Mouse (Mus musculus): ENCODE data around the gene Tmem189. TPM values are rescaled to one million over a fixed set of nuclear protein-coding genes. Genes with fewer than 3 reads are reported as not detected.

The Tmem189 gene
- total and polyA plus RNA-seq, 3 experiments, result 21.7 to 46.5 TPM; not detected in 1

DNA sequence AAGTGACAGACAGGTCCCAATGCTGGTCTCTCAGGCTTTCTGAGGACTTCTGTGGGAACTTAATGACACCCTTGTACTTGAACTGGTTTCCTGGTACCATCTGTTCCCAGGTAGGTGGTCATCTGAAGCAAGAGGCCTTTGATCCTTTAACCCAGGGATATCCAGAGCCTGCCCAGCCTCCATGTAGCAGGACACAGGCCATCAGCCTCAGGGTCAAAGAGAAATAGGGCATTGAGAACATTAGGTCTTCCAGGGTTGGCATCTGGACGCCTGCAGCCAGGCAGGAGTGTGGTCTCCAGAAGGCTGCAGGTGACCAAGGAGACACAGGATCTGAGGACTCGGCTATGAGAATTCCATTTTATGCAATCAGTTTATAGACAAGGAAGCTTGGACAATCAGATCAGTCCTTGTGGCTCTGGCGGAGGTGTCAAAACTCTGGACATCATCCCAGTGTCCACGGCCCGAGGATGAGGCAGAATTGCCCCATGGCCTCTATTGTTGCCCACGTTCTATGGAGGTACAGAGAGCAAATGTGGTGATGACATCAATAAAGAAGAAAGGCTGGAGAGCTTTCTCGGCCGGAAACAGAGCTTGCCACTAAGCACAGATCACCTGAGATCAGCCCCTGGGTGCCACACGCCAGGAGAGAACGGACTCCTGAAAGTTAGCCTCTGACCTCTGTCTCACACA lies 34.6 kb downstream of the Tmem189 start:
- Histone ChIP-seq H3K79me2 (ENCODE audit: control insufficient read depth, insufficient read depth, low read length, poor library complexity) (peaks cover 1% of the 10 kb centered on the region; the same call in 1 of the 2 replicates), H3K36me3 (ENCODE audit: control insufficient read depth in 1 of 2, insufficient read depth in 2 of 2, low read length in 2 of 2) (peaks cover 0 to 2% of the 10 kb centered on the region in 2 experiments; a peak in 1 of 4 replicates), H3K9ac (ENCODE audit: control insufficient read depth, low read depth, low read length, poor library complexity, severe bottlenecking) (no peak overlapping the region), H3K9me3 (replicated peaks; ENCODE audit: insufficient read depth, low read length) (no peaks in the 10 kb centered on the region), H3K4me1 (ENCODE audit: control insufficient read depth in 1 of 2, insufficient read depth in 2 of 2, low read length in 2 of 2) (0 out of 4 replicates have a peak, but pooled peaks cover 0 to under 1% of the 10 kb centered on the region in 2 experiments), H3K27me3 (ENCODE audit: control insufficient read depth in 1 of 2, insufficient read depth in 2 of 2, low read length in 2 of 2) (no peaks in the 10 kb centered on the region), H3K27ac (ENCODE audit: control insufficient read depth, low read depth, low read length) (no peak overlapping the region), H3K4me3 (ENCODE audit: control insufficient read depth in 1 of 2, insufficient read depth in 1 of 2, low read depth in 2 of 2, low read length in 2 of 2) (no peak overlapping the region)
- TF ChIP-seq MYB (IDR thresholded peaks at IDR 0.05; ENCODE audit: low read depth, low read length) (no peak), EP300 (IDR thresholded peaks at IDR 0.05; ENCODE audit: low read depth in 1 of 2, low read length in 2 of 2) (no peak), RAD21 (IDR thresholded peaks at IDR 0.05; ENCODE audit: low read depth, low read length) (no peak), RCOR1 (IDR thresholded peaks at IDR 0.05; ENCODE audit: low read depth, low read length) (no peak), TBP (IDR thresholded peaks at IDR 0.05; ENCODE audit: low read depth, low read length) (no peak), POLR2A (IDR thresholded peaks at IDR 0.05; ENCODE audit: control insufficient read depth in 1 of 2, insufficient read depth in 1 of 2, low read depth in 1 of 2, low read length in 2 of 2, poor library complexity in 1 of 2) (no peak), SIN3A (IDR thresholded peaks at IDR 0.05; ENCODE audit: low read length) (no peak)
- DNase-seq (ENCODE audit: low read depth, low spot score), result no peak

DNA sequence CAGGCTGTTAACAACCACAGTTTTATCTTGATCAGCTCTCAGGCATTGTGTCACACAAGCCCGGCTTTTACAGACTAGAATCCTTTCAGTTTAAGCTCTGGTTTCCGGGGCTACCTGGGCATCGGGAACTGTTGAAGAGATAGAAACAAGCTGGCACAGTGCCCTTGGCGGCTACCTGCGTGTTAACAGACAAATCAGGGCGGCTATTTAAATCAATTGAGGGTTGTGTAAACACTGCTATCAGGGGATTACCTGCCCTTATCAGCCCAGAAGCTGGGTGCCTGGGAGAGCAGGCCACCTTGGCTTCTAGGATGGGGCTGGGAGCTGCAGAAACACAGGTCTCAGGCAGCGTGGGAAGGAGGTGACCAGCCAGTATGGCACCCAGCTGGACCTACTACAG lies 36.9 kb downstream of the Tmem189 start:
- H3K36me3 ChIP-seq (ENCODE audit: control insufficient read depth in 1 of 2, insufficient read depth in 2 of 2, low read length in 2 of 2), result peaks cover 0 to 2% of the 10 kb centered on the region in 2 experiments; a peak in 1 of 4 replicates
- H3K27ac ChIP-seq (ENCODE audit: control insufficient read depth, low read depth, low read length), result no peak overlapping the region
- no peak for TF ChIP-seq CTCF (IDR thresholded peaks at IDR 0.05 in 2 of 3, conservative IDR thresholded peaks at IDR 0.05 in 1 of 3; ENCODE audit: control insufficient read depth in 1 of 3, insufficient read depth in 1 of 3, low read depth in 2 of 3, low read length in 3 of 3, poor library complexity in 1 of 3, severe bottlenecking in 1 of 3)
- no peak for TF ChIP-seq GATA1 (IDR thresholded peaks at IDR 0.05; ENCODE audit: low read depth, low read length)
- TF ChIP-seq MAX (IDR thresholded peaks at IDR 0.05; ENCODE audit: low read length), result no peak
- no peak for TF ChIP-seq CHD2 (IDR thresholded peaks at IDR 0.05; ENCODE audit: low read length)
- TF ChIP-seq USF2 (IDR thresholded peaks at IDR 0.05; ENCODE audit: borderline replicate concordance in 1 of 2, insufficient read depth in 1 of 2, low read depth in 1 of 2, low read length in 2 of 2), result no peak
- TF ChIP-seq RAD21 (IDR thresholded peaks at IDR 0.05; ENCODE audit: low read depth, low read length), result no peak
- TF ChIP-seq POLR2A (IDR thresholded peaks at IDR 0.05; ENCODE audit: control insufficient read depth in 1 of 2, insufficient read depth in 1 of 2, low read depth in 1 of 2, low read length in 2 of 2, poor library complexity in 1 of 2), result no peak
- no peak for TF ChIP-seq MEF2A (IDR thresholded peaks at IDR 0.05; ENCODE audit: extremely low read depth, insufficient replicate concordance, low read depth, low read length, poor library complexity, severe bottlenecking)
- TF ChIP-seq ZMIZ1 (IDR thresholded peaks at IDR 0.05; ENCODE audit: low read depth, low read length), result no peak
- no peak for TF ChIP-seq TCF12 (IDR thresholded peaks at IDR 0.05; ENCODE audit: low read depth, low read length)

More for the DNA sequence above, 36.9 kb downstream of the Tmem189 start:
- Histone ChIP-seq H3K27me3 (ENCODE audit: control insufficient read depth in 1 of 2, insufficient read depth in 2 of 2, low read length in 2 of 2) (no peaks in the 10 kb centered on the region), H3K9ac (ENCODE audit: control insufficient read depth, low read depth, low read length, poor library complexity, severe bottlenecking) (no peak overlapping the region), H3K9me3 (replicated peaks; ENCODE audit: insufficient read depth, low read length) (no peaks in the 10 kb centered on the region), H3K4me3 (ENCODE audit: control insufficient read depth in 1 of 2, insufficient read depth in 1 of 2, low read depth in 2 of 2, low read length in 2 of 2) (no peak overlapping the region), H3K4me1 (ENCODE audit: control insufficient read depth in 1 of 2, insufficient read depth in 2 of 2, low read length in 2 of 2) (no peaks in the 10 kb centered on the region), H3K79me2 (ENCODE audit: control insufficient read depth, insufficient read depth, low read length, poor library complexity) (no peaks in the 10 kb centered on the region)
- no peak for DNase-seq (ENCODE audit: low read depth, low spot score)

Data from MEL (cell line).